Mouse (Mus musculus) forebrain, embryonic 15.5 days (tissue): ENCODE data around the gene Polr2i. TPM values are rescaled to one million over a fixed set of nuclear protein-coding genes. Genes with fewer than 3 reads are reported as not detected.
"Not testable (repeated sequence)": the region's sequence is repeated elsewhere in the genome, so short reads cannot be mapped to it uniquely, and the experiment has no call there.

Source experiments
- ATAC-seq: fragments of 200-750 bp; cut with Nextera tagmentation; replicated peaks from 2 replicates; pipeline ENCODE4 v1.8.0; 2017; ENCODE audit warnings: mild to moderate bottlenecking, moderate TSS enrichment, moderate library complexity
- H3K27ac ChIP-seq: fragments of 300-500 bp; sonication (generic); replicated peaks from 2 replicates; pipeline ENCODE4 v1.5.1; 2015; ENCODE audit warnings: mild to moderate bottlenecking, inconsistent platforms
- H3K27me3 ChIP-seq: fragments of 300-500 bp; sonication (generic); 2 replicates; pipeline ENCODE4 v1.6.1; 2015; ENCODE audit warnings: inconsistent platforms
- H3K36me3 ChIP-seq: fragments of 300-500 bp; sonication (generic); 2 replicates; pipeline ENCODE4 v1.6.1; 2015; ENCODE audit warnings: mild to moderate bottlenecking, inconsistent platforms
- H3K4me1 ChIP-seq: fragments of 300-500 bp; sonication (generic); 2 replicates; pipeline ENCODE4 v1.6.1; 2015; ENCODE audit warnings: inconsistent platforms
- H3K4me2 ChIP-seq: fragments of 300-500 bp; sonication (generic); replicated peaks from 2 replicates; pipeline ENCODE4 v1.6.1; 2015; ENCODE audit warnings: mild to moderate bottlenecking, inconsistent platforms
- H3K4me3 ChIP-seq: fragments of 300-500 bp; sonication (generic); 2 replicates; pipeline ENCODE4 v1.5.1; 2015; ENCODE audit warnings: mild to moderate bottlenecking, inconsistent platforms
- H3K9ac ChIP-seq: fragments of 300-500 bp; sonication (generic); replicated peaks from 2 replicates; pipeline ENCODE4 v1.6.1; 2015; ENCODE audit warnings: mild to moderate bottlenecking, inconsistent platforms
- H3K9me3 ChIP-seq: fragments of 300-500 bp; sonication (generic); 2 replicates; pipeline ENCODE4 v1.6.1; 2016; ENCODE audit warnings: inconsistent platforms
- WGBS: fragments of 180-500 bp; shearing (Covaris S2); methylation state at CpG from one replicate; pipeline ENCODE4 v1.1.7; 2015; ENCODE audit warnings: mixed read lengths; 5-methylcytosine and 5-hydroxymethylcytosine counted together
- polyA plus RNA-seq: library from polyadenylated mRNA; unstranded; fragments of >200 nt; fragmentation: Nextera tagmentation; extraction: Ambion mirVana; gene quantifications from 2 replicates; pipeline ENCODE4 v1.2.1, GENCODE M21; 2015

Gene Polr2i
- 173 and 193 TPM in 2 replicates for polyA plus RNA-seq

DNA sequence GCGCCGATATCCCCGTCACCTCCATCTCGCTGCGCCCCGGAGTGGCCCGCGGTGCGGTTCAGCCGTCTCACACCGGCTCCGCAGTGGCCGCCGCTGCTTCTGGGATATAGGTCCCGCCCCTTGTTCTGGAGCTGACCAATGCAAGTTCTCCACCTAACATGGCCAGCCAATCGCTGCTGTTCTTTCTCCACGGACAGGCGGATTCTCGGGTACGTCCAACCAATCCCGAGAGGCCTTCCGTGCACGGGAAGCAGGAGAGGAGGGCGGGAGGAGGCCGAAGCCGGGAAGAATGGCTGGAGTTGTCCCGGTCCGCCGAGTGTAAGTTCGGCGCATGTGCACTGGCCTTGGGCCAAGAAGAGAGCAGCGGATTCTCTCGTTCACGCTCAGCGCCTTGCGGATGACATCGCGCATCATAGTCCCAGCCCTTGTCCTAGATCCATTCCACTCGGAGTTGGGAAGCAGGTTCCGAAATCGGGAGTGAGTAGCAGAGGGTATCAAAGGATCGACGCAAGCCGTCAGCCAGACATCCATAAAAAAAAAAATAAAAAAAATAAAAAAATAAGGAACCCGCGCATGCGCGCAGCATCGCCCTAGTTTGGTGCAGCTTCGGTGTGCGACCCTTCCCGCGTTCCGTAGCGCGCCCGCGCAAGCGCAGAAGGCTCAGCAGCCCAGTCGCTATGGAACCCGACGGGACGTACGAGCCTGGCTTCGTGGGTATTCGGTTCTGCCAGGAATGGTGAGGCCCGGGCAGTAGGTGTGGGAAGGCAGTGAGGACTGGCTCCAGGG, at the start of gene Polr2i, which contains the start of gene Tbcb:
TSS of gene Polr2i (plus strand) at position 280 of the 786 bp plus-strand sequence.
TSS of gene Tbcb (minus strand) at position 604 of the 786 bp plus-strand sequence.
- Histone ChIP-seq H3K27me3 (no peaks in the 10 kb centered on the region), H3K27ac (peak within 1 kb of the TSS; percentile 96), H3K9ac (peak within 1 kb of the TSS; percentile 62), H3K36me3 (peaks cover 8% of the 10 kb centered on the region; the same call in 1 of the 2 replicates), H3K4me3 (peak within 1 kb of the TSS; percentile 76), H3K4me2 (peak within 1 kb of the TSS; percentile 71), H3K9me3 (no peaks in the 10 kb centered on the region), H3K4me1 (peaks cover 23% of the 10 kb centered on the region)
- WGBS, result under 1% methylated on average over 67 of the region's 67 CpGs
- peak; percentile 95 for ATAC-seq

- H3K27ac ChIP-seq, H3K4me2 ChIP-seq, H3K4me3 ChIP-seq, ATAC-seq, H3K9me3 ChIP-seq, H3K4me1 ChIP-seq, H3K27me3 ChIP-seq, H3K9ac ChIP-seq: not testable (repeated sequence)
- H3K36me3 ChIP-seq, result peaks cover 28% of the 10 kb centered on the region
- 68% methylated on average over 6 of the region's 7 CpGs for WGBS
Measured at GRCm38 (mm10) chr7:30183189-30183588, 48.6 kb upstream of the Polr2i start.

GRCm38 (mm10) chr7:30183879-30184289, 47.9 kb upstream of the Polr2i start, which contains the start of gene Cox7a1:
TSS of gene Cox7a1 (plus strand) at chr7:30184144.
- WGBS, result 2% methylated on average over 11 of the region's 11 CpGs
- Histone ChIP-seq H3K27ac (no peak within 1 kb of the TSS), H3K36me3 (peaks cover 28% of the 10 kb centered on the region), H3K9ac (no peak within 1 kb of the TSS), H3K27me3 (no peaks in the 10 kb centered on the region), H3K4me3 (no peak within 1 kb of the TSS), H3K4me2 (peak within 1 kb of the TSS; percentile 22), H3K4me1 (peaks cover 5% of the 10 kb centered on the region; the same call in 1 of the 2 replicates), H3K9me3 (no peaks in the 10 kb centered on the region)
- ATAC-seq, result peak; percentile 57

DNA sequence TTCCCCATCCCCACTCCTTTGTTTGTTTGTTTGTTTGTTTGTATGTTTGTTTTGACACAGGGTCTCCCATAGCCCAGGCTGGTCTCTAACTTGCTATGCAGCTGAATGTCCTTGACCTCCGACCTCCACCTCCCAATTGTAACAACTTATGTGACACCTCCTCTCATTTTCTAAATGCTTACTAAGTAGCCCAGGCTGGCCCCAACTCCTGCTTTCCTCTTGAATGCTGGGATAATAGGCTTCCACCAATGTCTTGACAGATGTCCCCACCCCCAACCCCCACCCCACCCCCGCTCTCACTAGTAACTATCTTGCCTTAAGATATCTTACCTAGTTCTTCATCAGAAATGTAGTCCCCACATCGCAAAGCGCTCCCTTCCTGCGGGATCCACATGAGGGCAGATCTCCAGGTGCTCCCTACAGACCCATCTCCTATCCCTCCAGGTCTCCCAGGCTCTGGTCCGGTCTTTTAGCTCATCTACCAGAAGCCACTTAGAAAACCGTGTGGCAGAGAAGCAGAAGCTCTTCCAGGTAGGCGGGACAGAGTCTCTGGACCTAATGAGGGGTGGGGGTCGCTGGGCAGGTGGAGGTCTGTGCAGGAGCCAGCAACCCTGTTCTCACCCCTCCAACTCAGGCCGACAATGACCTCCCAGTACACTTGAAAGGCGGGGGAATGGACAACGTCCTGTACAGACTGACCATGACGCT, 47.0 kb upstream of the Polr2i start:
- WGBS, result 77% methylated on average over 13 of the region's 13 CpGs
- peaks cover 5% of the 10 kb centered on the region; the same call in 1 of the 2 replicates for H3K4me1 ChIP-seq
- no peak overlapping the region for H3K9ac ChIP-seq
- peaks cover 32% of the 10 kb centered on the region for H3K36me3 ChIP-seq
- H3K27ac ChIP-seq, result no peak overlapping the region
- H3K4me3 ChIP-seq, result no peak overlapping the region
- no peaks in the 10 kb centered on the region for H3K27me3 ChIP-seq
- ATAC-seq, result no peak
- no peak overlapping the region for H3K4me2 ChIP-seq
- no peaks in the 10 kb centered on the region for H3K9me3 ChIP-seq

- H3K9ac ChIP-seq, result no peak overlapping the region
- no peak overlapping the region for H3K27ac ChIP-seq
- no peak for ATAC-seq
- H3K4me3 ChIP-seq, result no peak overlapping the region
- peaks cover 18% of the 10 kb centered on the region for H3K4me1 ChIP-seq
- no peaks in the 10 kb centered on the region for H3K9me3 ChIP-seq
- H3K4me2 ChIP-seq, result no peak overlapping the region
- H3K27me3 ChIP-seq, result no peaks in the 10 kb centered on the region
- 93% methylated on average over 12 of the region's 12 CpGs for WGBS
- H3K36me3 ChIP-seq, result peaks cover 53% of the 10 kb centered on the region
Measured at GRCm38 (mm10) chr7:30188344-30189115, 43.2 kb upstream of the Polr2i start.

DNA sequence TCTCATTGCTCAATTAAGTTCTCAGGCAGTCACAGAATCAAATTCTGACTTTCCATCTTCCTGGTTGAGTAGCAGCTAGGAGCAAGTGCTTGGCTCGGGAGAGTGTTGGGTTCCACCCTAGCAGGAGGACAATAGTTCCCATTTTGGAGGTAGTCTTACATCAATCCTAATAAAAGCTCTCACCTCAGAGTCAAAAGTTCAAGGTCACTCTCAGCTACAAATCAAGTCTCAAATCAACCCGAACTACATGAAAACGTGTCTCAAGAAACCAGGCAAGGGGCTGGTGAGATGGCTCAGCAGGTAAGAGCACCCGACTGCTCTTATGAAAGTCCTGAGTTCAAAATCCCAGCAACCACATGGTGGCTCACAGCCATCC, 42.6 kb upstream of the Polr2i start:
- no peak overlapping the region for H3K4me2 ChIP-seq
- H3K4me1 ChIP-seq, result peaks cover 17% of the 10 kb centered on the region
- 85% methylated on average over 4 of the region's 4 CpGs for WGBS
- H3K4me3 ChIP-seq, result no peak overlapping the region
- no peak overlapping the region for H3K9ac ChIP-seq
- no peaks in the 10 kb centered on the region for H3K27me3 ChIP-seq
- peaks cover 53% of the 10 kb centered on the region for H3K36me3 ChIP-seq
- no peaks in the 10 kb centered on the region for H3K9me3 ChIP-seq
- ATAC-seq, result no peak
- no peak overlapping the region for H3K27ac ChIP-seq

- Histone ChIP-seq H3K4me2 (no peak overlapping the region), H3K4me3 (no peak overlapping the region), H3K27ac (no peak overlapping the region), H3K27me3 (no peaks in the 10 kb centered on the region), H3K36me3 (peaks cover 43% of the 10 kb centered on the region), H3K4me1 (peaks cover 20% of the 10 kb centered on the region), H3K9ac (no peak overlapping the region), H3K9me3 (no peaks in the 10 kb centered on the region)
- ATAC-seq, result no peak
- WGBS, result 94% methylated on average over 12 of the region's 12 CpGs
Measured at GRCm38 (mm10) chr7:30192088-30192487, 39.7 kb upstream of the Polr2i start.

DNA sequence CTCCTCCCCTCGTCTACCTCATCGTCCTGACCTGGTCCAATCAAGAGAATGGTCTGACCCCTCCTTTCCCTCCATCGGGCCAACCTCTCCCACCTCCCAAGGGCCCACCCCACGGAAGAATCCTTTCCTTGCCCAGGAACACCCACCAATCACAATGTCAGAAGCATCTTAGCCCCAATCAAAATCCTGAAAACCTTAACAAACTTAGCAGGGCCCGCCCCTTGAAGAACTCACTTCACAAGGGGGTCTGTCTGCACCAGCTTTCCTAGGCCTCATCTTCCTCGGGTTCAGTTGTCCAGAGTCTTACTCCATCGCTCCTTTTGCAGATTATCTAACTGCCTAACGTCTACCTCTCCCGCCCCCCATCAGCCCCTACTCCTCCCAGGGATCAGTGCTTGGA, 38.7 kb upstream of the Polr2i start:
- Histone ChIP-seq H3K36me3 (peaks cover 34% of the 10 kb centered on the region), H3K4me2 (peak overlapping the region; percentile 77), H3K4me3 (peak overlapping the region; percentile 82), H3K27me3 (no peaks in the 10 kb centered on the region), H3K4me1 (peaks cover 20% of the 10 kb centered on the region), H3K9ac (peak overlapping the region; percentile 70), H3K27ac (peak overlapping the region; percentile 77; the same call in 1 of the 2 replicates), H3K9me3 (no peaks in the 10 kb centered on the region)
- ATAC-seq, result no peak
- WGBS, result 15% methylated on average over 9 of the region's 9 CpGs

- H3K27me3 ChIP-seq, result no peaks in the 10 kb centered on the region
- no peaks in the 10 kb centered on the region for H3K9me3 ChIP-seq
- peak overlapping the region; percentile 70 for H3K9ac ChIP-seq
- peak; percentile 69 for ATAC-seq
- H3K36me3 ChIP-seq, result peaks cover 27% of the 10 kb centered on the region
- H3K4me1 ChIP-seq, result peaks cover 24% of the 10 kb centered on the region
- H3K4me3 ChIP-seq, result peak overlapping the region; percentile 82
- WGBS, result 1% methylated on average over 26 of the region's 26 CpGs
- H3K27ac ChIP-seq, result peak overlapping the region; percentile 77
- peak overlapping the region; percentile 77 for H3K4me2 ChIP-seq
Measured at GRCm38 (mm10) chr7:30193581-30194100, 38.1 kb upstream of the Polr2i start.

GRCm38 (mm10) chr7:30194101-30194831, 37.5 kb upstream of the Polr2i start:
- Histone ChIP-seq H3K4me1 (peaks cover 26% of the 10 kb centered on the region), H3K27ac (peak overlapping the region; percentile 77), H3K9me3 (no peaks in the 10 kb centered on the region), H3K27me3 (no peaks in the 10 kb centered on the region), H3K36me3 (peaks cover 21% of the 10 kb centered on the region), H3K4me2 (peak overlapping the region; percentile 77), H3K9ac (peak overlapping the region; percentile 70), H3K4me3 (peak overlapping the region; percentile 82)
- WGBS, result under 1% methylated on average over 26 of the region's 26 CpGs
- ATAC-seq, result peak; percentile 20

DNA sequence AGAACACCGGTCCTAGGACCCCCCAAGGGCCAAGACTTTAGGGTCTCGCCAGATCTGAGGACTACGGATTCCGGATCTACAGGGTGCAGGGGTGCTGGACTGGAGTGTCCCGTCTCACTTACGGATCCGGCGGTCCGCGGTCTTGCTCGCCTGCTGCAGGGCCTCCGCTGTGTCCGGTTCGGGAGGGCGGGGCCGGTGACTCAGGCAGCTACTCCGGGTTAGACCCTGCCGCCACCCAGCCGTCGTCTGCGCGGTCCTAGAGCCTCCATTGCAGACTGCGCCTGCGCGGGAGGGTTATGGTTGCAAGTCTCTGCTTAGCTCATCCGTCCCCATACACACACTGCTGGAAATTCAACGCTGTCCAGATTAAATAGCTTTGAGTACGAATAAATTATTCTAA, 36.9 kb upstream of the Polr2i start:
- 1% methylated on average over 28 of the region's 28 CpGs for WGBS
- peaks cover 26% of the 10 kb centered on the region for H3K4me1 ChIP-seq
- peak overlapping the region; percentile 77 for H3K27ac ChIP-seq
- H3K9me3 ChIP-seq, result no peaks in the 10 kb centered on the region
- peak overlapping the region; percentile 82 for H3K4me3 ChIP-seq
- ATAC-seq, result peak; percentile 90
- no peaks in the 10 kb centered on the region for H3K27me3 ChIP-seq
- H3K4me2 ChIP-seq, result peak overlapping the region; percentile 77
- H3K9ac ChIP-seq, result peak overlapping the region; percentile 70
- peaks cover 19% of the 10 kb centered on the region for H3K36me3 ChIP-seq
